Mouse (Mus musculus) embryonic stem cell, embryonic (primary cell): ENCODE measurements at regions not wholly inside any gene's neighbourhood (a gene's known extent, or its start where the extent isn't known, plus 50 kb on each side); places are given as distances from the start of the nearest gene placed in this dataset.

Experiments
- CTCF ChIA-PET, 4 experiments: fragments of 300-600 bp in 2 of 4; fragments of 350-600 bp in 2 of 4; sonication (Branson Sonifier 250); formaldehyde crosslinking; loops; one replicate each; lab custom pipeline; 2022; ENCODE audit warnings: inconsistent platforms in 2 of 4; lab: Charles Lee
- POLR2A ChIA-PET, 4 experiments: fragments of 300-600 bp in 2 of 4; fragments of 350-600 bp in 2 of 4; sonication (Branson Sonifier 250); formaldehyde crosslinking; loops; one replicate each; lab custom pipeline; 2022; ENCODE audit warnings: antibody characterized with exemption in 4 of 4, inconsistent platforms in 1 of 4; lab: Charles Lee

GRCm38 (mm10) chr5:64623653-64624052 lies 179.5 kb upstream of the Klf3 start:
- POLR2A ChIA-PET, result interaction anchor here in 2 of 4 experiments (0.5 to 1.3 kb wide), 8 partner anchors 10 to 185 kb away, joined by 3 to 6 read pairs (median 4); no protein-coding TSS in a partner anchor
- CTCF ChIA-PET, result interaction anchor here in 1 of 4 experiments (0.6 kb wide), 1 partner anchor 345 kb away, joined by 9 read pairs; no protein-coding TSS in a partner anchor

GRCm38 (mm10) chr5:64624205-64624604 lies 179.0 kb upstream of the Klf3 start:
- CTCF ChIA-PET, result interaction anchor here in 1 of 4 experiments (0.6 kb wide), 1 partner anchor 345 kb away, joined by 9 read pairs; no protein-coding TSS in a partner anchor
- POLR2A ChIA-PET, result interaction anchor here in 1 of 4 experiments (0.5 to 1.3 kb wide), 5 partner anchors 10 to 45 kb away, joined by 3 to 6 read pairs (median 4); no protein-coding TSS in a partner anchor

GRCm38 (mm10) chr5:64625421-64625820 lies 177.8 kb upstream of the Klf3 start:
- ChIA-PET POLR2A (interaction anchor here in 2 of 4 experiments (1.1 to 1.9 kb wide), 4 partner anchors 15 to 54 kb away, joined by 3 to 7 read pairs (median 3); no protein-coding TSS in a partner anchor), CTCF (no interaction called here)

GRCm38 (mm10) chr5:64625841-64626298 lies 177.3 kb upstream of the Klf3 start:
- ChIA-PET POLR2A (interaction anchor here in 3 of 4 experiments (1.0 to 1.9 kb wide), 9 partner anchors 12 to 77 kb away, joined by 3 to 7 read pairs (median 3); no protein-coding TSS in a partner anchor), CTCF (interaction anchor here in 1 of 4 experiments (1.2 kb wide), 1 partner anchor 25 kb away, joined by 3 read pairs; no protein-coding TSS in a partner anchor)

GRCm38 (mm10) chr5:64626351-64626750 lies 176.8 kb upstream of the Klf3 start:
- ChIA-PET POLR2A (interaction anchor here in 3 of 4 experiments (0.6 to 1.9 kb wide), 9 partner anchors 12 to 175 kb away, joined by 3 to 7 read pairs (median 3); no protein-coding TSS in a partner anchor), CTCF (interaction anchor here in 1 of 4 experiments (1.0 to 1.2 kb wide), 2 partner anchors 21 to 25 kb away, joined by 3 read pairs; no protein-coding TSS in a partner anchor)

- ChIA-PET POLR2A (interaction anchor here in 2 of 4 experiments (0.6 to 1.5 kb wide), 6 partner anchors 10 to 240 kb away, joined by 3 to 7 read pairs (median 4); no protein-coding TSS in a partner anchor), CTCF (no interaction called here)
Observed at GRCm38 (mm10) chr5:64630582-64630981, 172.6 kb upstream of the Klf3 start.

- POLR2A ChIA-PET, result interaction anchor here in 2 of 4 experiments (1.0 to 1.3 kb wide), 3 partner anchors 15 to 48 kb away, joined by 3 to 4 read pairs (median 4); no protein-coding TSS in a partner anchor
- CTCF ChIA-PET, result interaction anchor here in 1 of 4 experiments (0.7 kb wide), 1 partner anchor 1104 kb away, joined by 3 read pairs; no protein-coding TSS in a partner anchor
Observed at GRCm38 (mm10) chr5:64632171-64632570, 171.0 kb upstream of the Klf3 start.

- CTCF ChIA-PET, result interaction anchor here in 2 of 4 experiments (0.7 kb wide), 3 partner anchors 81 to 235 kb away, joined by 6 to 11 read pairs (median 9); no protein-coding TSS in a partner anchor
- POLR2A ChIA-PET, result interaction anchor here in 2 of 4 experiments (1.4 to 1.6 kb wide), 3 partner anchors 10 to 11 kb away, joined by 3 to 4 read pairs (median 3); no protein-coding TSS in a partner anchor
Observed at GRCm38 (mm10) chr5:64634008-64634407, 169.2 kb upstream of the Klf3 start.

- CTCF ChIA-PET, result interaction anchor here in 1 of 4 experiments (0.7 kb wide), 1 partner anchor 82 kb away, joined by 6 read pairs; no protein-coding TSS in a partner anchor
- POLR2A ChIA-PET, result interaction anchor here in 2 of 4 experiments (1.4 to 1.6 kb wide), 2 partner anchors 11 kb away, joined by 3 to 4 read pairs; no protein-coding TSS in a partner anchor
Observed at GRCm38 (mm10) chr5:64634721-64635120, 168.5 kb upstream of the Klf3 start.

- POLR2A ChIA-PET, result no interaction called here
- CTCF ChIA-PET, result no interaction called here
Observed at GRCm38 (mm10) chr5:64636301-64636700, 166.9 kb upstream of the Klf3 start.

GRCm38 (mm10) chr5:64643584-64643983 lies 159.6 kb upstream of the Klf3 start:
- ChIA-PET CTCF (no interaction called here), POLR2A (interaction anchor here in 2 of 4 experiments (0.7 to 1.4 kb wide), 3 partner anchors 24 to 183 kb away, joined by 3 to 4 read pairs (median 3); no protein-coding TSS in a partner anchor)

- ChIA-PET POLR2A (interaction anchor here (0.6 to 2.0 kb wide), 61 partner anchors 9 to 454 kb away, joined by 3 to 9 read pairs (median 4); no protein-coding TSS in a partner anchor), CTCF (interaction anchor here in 2 of 4 experiments (0.5 to 1.2 kb wide), 6 partner anchors 21 to 998 kb away, joined by 3 to 4 read pairs (median 3); no protein-coding TSS in a partner anchor)
Observed at GRCm38 (mm10) chr5:64647417-64648125, 155.6 kb upstream of the Klf3 start.

- ChIA-PET POLR2A (interaction anchor here in 3 of 4 experiments (0.6 to 2.0 kb wide), 14 partner anchors 8 to 581 kb away, joined by 3 to 9 read pairs (median 4); no protein-coding TSS in a partner anchor), CTCF (no interaction called here)
Observed at GRCm38 (mm10) chr5:64648492-64648891, 154.7 kb upstream of the Klf3 start.

- CTCF ChIA-PET, result interaction anchor here in 1 of 4 experiments (0.6 kb wide), 1 partner anchor 25 kb away, joined by 3 read pairs; no protein-coding TSS in a partner anchor
- POLR2A ChIA-PET, result interaction anchor here in 1 of 4 experiments (0.6 kb wide), 1 partner anchor 52 kb away, joined by 3 read pairs; no protein-coding TSS in a partner anchor
Observed at GRCm38 (mm10) chr5:64651407-64651806, 151.8 kb upstream of the Klf3 start.

GRCm38 (mm10) chr5:64653764-64654163 lies 149.4 kb upstream of the Klf3 start:
- POLR2A ChIA-PET, result interaction anchor here in 2 of 4 experiments (0.5 to 3.7 kb wide), 2 partner anchors 15 to 696 kb away, joined by 3 to 15 read pairs; no protein-coding TSS in a partner anchor
- CTCF ChIA-PET, result no interaction called here

- ChIA-PET POLR2A (interaction anchor here in 2 of 4 experiments (1.0 to 3.7 kb wide), 3 partner anchors 8 to 18 kb away, joined by 3 to 15 read pairs (median 6); no protein-coding TSS in a partner anchor), CTCF (interaction anchor here in 1 of 4 experiments (0.6 kb wide), 1 partner anchor 586 kb away, joined by 15 read pairs; no protein-coding TSS in a partner anchor)
Observed at GRCm38 (mm10) chr5:64655286-64655685, 147.9 kb upstream of the Klf3 start.

GRCm38 (mm10) chr5:64661959-64662358 lies 141.2 kb upstream of the Klf3 start:
- ChIA-PET CTCF (no interaction called here), POLR2A (interaction anchor here in 3 of 4 experiments (1.0 to 1.4 kb wide), 8 partner anchors 10 to 55 kb away, joined by 3 to 6 read pairs (median 3); no protein-coding TSS in a partner anchor)

GRCm38 (mm10) chr5:64662476-64662875 lies 140.7 kb upstream of the Klf3 start:
- ChIA-PET CTCF (no interaction called here), POLR2A (interaction anchor here in 3 of 4 experiments (1.0 to 1.4 kb wide), 8 partner anchors 10 to 55 kb away, joined by 3 to 6 read pairs (median 3); no protein-coding TSS in a partner anchor)
